Mouse (Mus musculus): Measurements from ENCODE around the gene Dll4. TPM values are rescaled to one million over a fixed set of nuclear protein-coding genes. Genes with fewer than 3 reads are reported as not detected.

Gene Dll4
- polyA plus RNA-seq, 1 experiment: not detected

DNA sequence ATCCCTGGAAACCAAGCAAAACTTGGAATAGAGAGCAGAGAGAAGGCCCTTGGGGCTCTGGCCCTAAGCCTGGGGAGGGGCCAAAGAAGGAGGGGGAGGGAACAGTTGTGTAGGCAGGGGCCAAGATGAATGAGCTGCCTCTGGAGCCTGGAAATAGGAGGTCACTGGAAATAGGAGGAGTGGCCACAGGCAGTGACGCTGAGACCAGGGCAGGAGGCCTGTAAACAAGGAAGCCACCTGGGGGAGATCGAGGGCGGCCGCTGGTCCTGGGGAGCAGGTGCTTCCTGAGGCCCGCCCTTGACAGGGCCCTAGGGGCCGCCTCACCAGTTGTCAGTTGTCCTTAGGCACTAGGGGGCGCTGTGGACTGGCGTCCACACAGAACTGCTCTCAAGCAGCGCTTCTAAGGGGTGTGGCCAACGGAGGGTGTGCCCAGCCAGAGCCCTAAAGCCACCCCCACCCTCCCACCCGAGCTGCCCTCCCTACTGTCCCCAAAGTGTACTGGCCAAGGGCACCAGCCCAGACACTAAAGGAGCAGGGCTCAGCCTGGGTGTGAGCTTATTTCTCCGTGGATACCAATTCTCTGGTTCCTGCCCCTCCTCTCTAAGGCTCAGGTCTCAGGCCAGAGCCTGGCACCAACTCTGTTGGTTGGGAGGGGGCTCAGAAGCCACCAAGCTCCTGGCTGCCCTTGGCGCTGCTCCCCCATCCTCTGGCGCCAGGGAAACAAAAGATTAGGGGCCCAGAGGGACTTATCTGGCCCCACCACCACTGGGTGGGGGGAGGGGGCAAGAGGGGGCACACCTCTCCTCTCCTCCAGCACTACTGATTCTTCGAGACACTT lies 25.4 kb upstream of the Dll4 start:
- H3K4me1 ChIP-seq (ENCODE audit: control insufficient read depth, insufficient read depth, low read length): peaks cover 7% of the 10 kb centered on the region
- peak overlapping the region; percentile 67 for H3K27ac ChIP-seq (ENCODE audit: control insufficient read depth, insufficient read depth, low read depth, low read length, poor library complexity)
- TF ChIP-seq POLR2A (IDR thresholded peaks at IDR 0.05; ENCODE audit: borderline replicate concordance, control insufficient read depth, low read depth, low read length) (no peak), CTCF (IDR thresholded peaks at IDR 0.05; ENCODE audit: control insufficient read depth, insufficient read depth, low read length) (peak; percentile 90)
- H3K4me3 ChIP-seq (replicated peaks; ENCODE audit: control insufficient read depth, low read depth, low read length): no peak overlapping the region
- WGBS: 4% methylated on average over 15 of the region's 15 CpGs

- Histone ChIP-seq H3K4me3 (replicated peaks; ENCODE audit: control insufficient read depth, low read depth, low read length) (no peak overlapping the region), H3K4me1 (ENCODE audit: control insufficient read depth, insufficient read depth, low read length) (peaks cover 7% of the 10 kb centered on the region), H3K27ac (ENCODE audit: control insufficient read depth, insufficient read depth, low read depth, low read length, poor library complexity) (peak overlapping the region; percentile 67)
- WGBS: 25% methylated on average over 7 of the region's 7 CpGs
- TF ChIP-seq POLR2A (IDR thresholded peaks at IDR 0.05; ENCODE audit: borderline replicate concordance, control insufficient read depth, low read depth, low read length) (no peak), CTCF (IDR thresholded peaks at IDR 0.05; ENCODE audit: control insufficient read depth, insufficient read depth, low read length) (no peak)
Observed at GRCm38 (mm10) chr2:119300819-119301493, 24.6 kb upstream of the Dll4 start.

GRCm38 (mm10) chr2:119302876-119303275 lies 22.7 kb upstream of the Dll4 start:
- TF ChIP-seq CTCF (IDR thresholded peaks at IDR 0.05; ENCODE audit: control insufficient read depth, insufficient read depth, low read length) (no peak), POLR2A (IDR thresholded peaks at IDR 0.05; ENCODE audit: borderline replicate concordance, control insufficient read depth, low read depth, low read length) (no peak)
- Histone ChIP-seq H3K27ac (ENCODE audit: control insufficient read depth, insufficient read depth, low read depth, low read length, poor library complexity) (no peak overlapping the region), H3K4me1 (ENCODE audit: control insufficient read depth, insufficient read depth, low read length) (peaks cover 5% of the 10 kb centered on the region), H3K4me3 (replicated peaks; ENCODE audit: control insufficient read depth, low read depth, low read length) (no peak overlapping the region)
- WGBS: 50% methylated on average over 6 of the region's 6 CpGs

- H3K27ac ChIP-seq (ENCODE audit: control insufficient read depth, insufficient read depth, low read depth, low read length, poor library complexity): no peak overlapping the region
- no peak overlapping the region for H3K4me3 ChIP-seq (replicated peaks; ENCODE audit: control insufficient read depth, low read depth, low read length)
- peaks cover 2% of the 10 kb centered on the region for H3K4me1 ChIP-seq (ENCODE audit: control insufficient read depth, insufficient read depth, low read length)
- 39% methylated on average over 3 of the region's 3 CpGs for WGBS
- TF ChIP-seq POLR2A (IDR thresholded peaks at IDR 0.05; ENCODE audit: borderline replicate concordance, control insufficient read depth, low read depth, low read length) (no peak), CTCF (IDR thresholded peaks at IDR 0.05; ENCODE audit: control insufficient read depth, insufficient read depth, low read length) (no peak)
Observed at GRCm38 (mm10) chr2:119304391-119304790, 21.2 kb upstream of the Dll4 start.

GRCm38 (mm10) chr2:119304798-119305208 lies 20.8 kb upstream of the Dll4 start:
- Histone ChIP-seq H3K4me3 (replicated peaks; ENCODE audit: control insufficient read depth, low read depth, low read length) (no peak overlapping the region), H3K27ac (ENCODE audit: control insufficient read depth, insufficient read depth, low read depth, low read length, poor library complexity) (no peak overlapping the region), H3K4me1 (ENCODE audit: control insufficient read depth, insufficient read depth, low read length) (peaks cover 2% of the 10 kb centered on the region)
- 61% methylated on average over 3 of the region's 3 CpGs for WGBS
- TF ChIP-seq CTCF (IDR thresholded peaks at IDR 0.05; ENCODE audit: control insufficient read depth, insufficient read depth, low read length) (no peak), POLR2A (IDR thresholded peaks at IDR 0.05; ENCODE audit: borderline replicate concordance, control insufficient read depth, low read depth, low read length) (no peak)

DNA sequence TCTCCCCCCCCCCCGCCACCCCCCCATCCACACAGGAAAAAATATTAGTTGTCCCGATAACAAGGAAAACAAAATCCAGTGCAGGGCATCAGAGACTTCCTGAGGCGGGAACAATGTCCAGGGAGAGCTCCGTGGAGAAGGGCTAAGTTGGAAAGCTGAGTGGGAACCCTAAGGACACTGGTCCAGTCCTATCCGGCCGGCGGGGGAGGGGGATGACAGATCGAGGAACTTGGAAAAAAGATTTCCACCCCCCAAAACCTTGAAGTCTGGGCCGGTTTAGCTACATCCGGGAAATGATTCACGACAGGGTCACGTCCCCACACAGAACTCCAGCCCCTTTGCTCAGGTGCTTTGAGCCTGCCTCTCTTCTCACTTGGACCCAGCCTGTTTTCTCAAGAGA lies 14.0 kb upstream of the Dll4 start:
- TF ChIP-seq CTCF (IDR thresholded peaks at IDR 0.05; ENCODE audit: control insufficient read depth, insufficient read depth, low read length) (no peak), POLR2A (IDR thresholded peaks at IDR 0.05; ENCODE audit: borderline replicate concordance, control insufficient read depth, low read depth, low read length) (no peak)
- Histone ChIP-seq H3K27ac (ENCODE audit: control insufficient read depth, insufficient read depth, low read depth, low read length, poor library complexity) (no peak overlapping the region), H3K4me3 (replicated peaks; ENCODE audit: control insufficient read depth, low read depth, low read length) (no peak overlapping the region), H3K4me1 (ENCODE audit: control insufficient read depth, insufficient read depth, low read length) (no peaks in the 10 kb centered on the region)
- 71% methylated on average over 12 of the region's 12 CpGs for WGBS

DNA sequence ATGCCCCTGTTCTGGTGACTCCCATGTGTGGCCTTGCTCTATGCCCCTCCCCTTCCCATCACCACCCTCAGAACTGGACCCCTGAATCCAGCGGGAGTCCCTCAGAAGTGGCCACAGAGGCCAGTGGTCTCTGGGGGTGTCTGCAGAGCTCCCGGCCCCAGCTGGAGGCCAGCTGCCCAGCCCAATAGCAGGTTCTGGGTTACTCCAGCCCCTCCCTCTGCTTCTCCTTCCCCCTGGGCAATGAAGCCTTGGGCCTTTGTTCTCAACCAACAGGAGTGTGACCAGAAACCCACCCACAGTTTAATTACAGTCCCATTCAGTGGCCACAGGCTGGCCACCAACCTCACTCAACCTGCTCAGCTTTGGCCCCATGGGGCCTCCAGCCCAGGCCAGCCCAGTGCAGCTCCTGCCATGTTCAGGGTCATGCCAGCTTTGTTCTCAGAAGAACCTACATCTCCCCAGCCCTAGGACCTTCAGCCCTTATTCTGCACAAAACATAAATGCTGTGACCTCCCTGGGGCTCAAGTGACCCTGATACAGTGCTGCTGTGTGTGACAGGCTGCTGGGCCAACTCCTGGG lies 13.1 kb upstream of the Dll4 start:
- TF ChIP-seq CTCF (IDR thresholded peaks at IDR 0.05; ENCODE audit: control insufficient read depth, insufficient read depth, low read length): no peak
- no peak for TF ChIP-seq POLR2A (IDR thresholded peaks at IDR 0.05; ENCODE audit: borderline replicate concordance, control insufficient read depth, low read depth, low read length)
- Histone ChIP-seq H3K4me1 (ENCODE audit: control insufficient read depth, insufficient read depth, low read length) (no peaks in the 10 kb centered on the region), H3K27ac (ENCODE audit: control insufficient read depth, insufficient read depth, low read depth, low read length, poor library complexity) (no peak overlapping the region), H3K4me3 (replicated peaks; ENCODE audit: control insufficient read depth, low read depth, low read length) (no peak overlapping the region)
- WGBS: 91% methylated on average over 2 of the region's 2 CpGs
